Comparison of ENCODE assay signal across 8 mouse cellular contexts in genomic region chr5:139149681-139150602, GRCm38 (mm10). TPM values are rescaled to one million over a fixed set of nuclear protein-coding genes. Genes with fewer than 3 reads are reported as not detected.
A peak's percentile ranks its signal among the peaks of the same experiment; 100 is the strongest.
DNase-seq lines count a peak whose midpoint lies in the region; ATAC-seq lines count a peak whose summit lies in the region.

Gene Prkar1b, minus strand, starts transcription at chr5:139150001.
Gene Dnaaf5, plus strand, starts transcription at chr5:139150223.

- H3K4me3 ChIP-seq in hindbrain, embryonic 11.5 days (ENCODE audit: low read depth, low read length), result peak within 1 kb of the TSS; percentile 89

- DNase-seq in Muller cell, postnatal 12 days (ENCODE audit: inconsistent ontology term), result peak; percentile 100
- peak; percentile 98 for DNase-seq in cerebellum, adult 9-11 months
- DNase-seq in frontal cortex, adult 2 months (ENCODE audit: extremely low spot score in 1 of 2, low spot score in 1 of 2), result peak; percentile 95 to 98
- DNase-seq in hindbrain, embryonic 11.5 days (ENCODE audit: low spot score), result peak; percentile 99
- DNase-seq in layer of hippocampus, postnatal 10 days (ENCODE audit: low spot score in 2 of 2), result peak; percentile 94 to 96
- peak; percentile 98 for DNase-seq in lung, postnatal 10 days
- DNase-seq in ovary, postnatal 36 days (ENCODE audit: low spot score), result peak; percentile 96
- DNase-seq in thymus, postnatal 25 days, result peak; percentile 97

- peak; percentile 98 for ATAC-seq in hindbrain, embryonic 11.5 days (ENCODE audit: low FRiP score)

- peak within 1 kb of the TSS; percentile 75 for H3K9ac ChIP-seq in hindbrain, embryonic 11.5 days (ENCODE audit: low read depth, low read length)

- peak within 1 kb of the TSS; percentile 96 for H3K4me2 ChIP-seq in hindbrain, embryonic 11.5 days (replicated peaks; ENCODE audit: low read depth, low read length)

- WGBS in hindbrain, embryonic 11.5 days, result under 1% methylated on average over 77 of the region's 87 CpGs

- H3K27ac ChIP-seq in hindbrain, embryonic 11.5 days (ENCODE audit: low read depth, low read length), result peak within 1 kb of the TSS; percentile 34; the same call in 1 of the 2 replicates

- no peaks in the 10 kb centered on the region for H3K27me3 ChIP-seq in hindbrain, embryonic 11.5 days (ENCODE audit: control insufficient read depth, insufficient read depth, low read length)

- peaks cover 3% of the 10 kb centered on the region; the same call in 1 of the 2 replicates for H3K36me3 ChIP-seq in hindbrain, embryonic 11.5 days (ENCODE audit: control insufficient read depth, insufficient read depth, low read length)

- peaks cover 3% of the 10 kb centered on the region; the same call in 1 of the 2 replicates for H3K4me1 ChIP-seq in hindbrain, embryonic 11.5 days (replicated peaks; ENCODE audit: control insufficient read depth, insufficient read depth, low read length)

- H3K9me3 ChIP-seq in hindbrain, embryonic 11.5 days (ENCODE audit: control insufficient read depth, low read length), result no peaks in the 10 kb centered on the region

RNA-seq across cellular contexts. Expression of gene Prkar1b, which starts in this region (rescaled TPM):
- 752 and 764 TPM in 2 replicates for polyA plus RNA-seq in frontal cortex, adult 2 months (2012; rRNA removed)
- 19.9 and 26.4 TPM in 2 replicates for polyA plus RNA-seq in hindbrain, embryonic 11.5 days (2014; fragmentation: Nextera tagmentation; extraction: Ambion mirVana)
- 100 to 1,000 TPM; 404 to 409 TPM for total RNA-seq in layer of hippocampus, postnatal 10 days (2021)

RNA-seq across cellular contexts. Expression of gene Dnaaf5, which starts in this region (rescaled TPM):
- 7.0 and 7.2 TPM in 2 replicates for polyA plus RNA-seq in frontal cortex, adult 2 months (2012; rRNA removed)
- 5.3 and 7.2 TPM in 2 replicates for polyA plus RNA-seq in hindbrain, embryonic 11.5 days (2014; fragmentation: Nextera tagmentation; extraction: Ambion mirVana)
- 10 to 100 TPM in 1 of 2 experiments, 1 to 10 TPM in 1; 7.3 to 11.4 TPM for total RNA-seq in layer of hippocampus, postnatal 10 days (2021)

Comparison
In these comparisons a context has a peak if more than half of its experiments do, and no peak if none do; other contexts are left out.
1. Peak in every context shown above with its lines: DNase-seq, ATAC-seq, H3K4me3 ChIP-seq and H3K27ac ChIP-seq.
2. RNA of gene Prkar1b (polyA plus RNA-seq): 752 to 764 TPM in frontal cortex, adult 2 months; 19.9 to 26.4 TPM in hindbrain, embryonic 11.5 days; every median in the first group is over 10 times any median in the second.